22 mouse cellular contexts compared by ENCODE assay signal in the genomic region with DNA sequence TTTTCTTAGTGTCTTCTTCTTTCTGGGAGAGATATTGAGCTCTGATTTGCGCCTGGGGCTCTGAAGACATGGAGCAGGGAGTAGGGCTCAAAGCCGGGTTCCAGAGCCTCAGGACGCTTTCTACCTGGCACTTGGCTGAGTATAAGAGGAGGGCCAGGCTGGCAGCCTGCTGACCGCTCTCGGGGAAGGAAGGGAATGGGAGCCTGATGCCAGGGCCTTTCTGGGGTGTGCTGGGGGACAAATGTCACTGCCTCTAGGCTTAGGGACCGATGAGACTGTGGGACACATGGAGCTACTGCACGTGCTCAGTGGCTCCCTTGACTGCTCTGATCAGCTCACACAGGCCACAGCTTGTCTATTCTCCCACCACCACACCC. TPM values are rescaled to one million over a fixed set of nuclear protein-coding genes. Genes with fewer than 3 reads are reported as not detected.
A peak's percentile ranks its signal among the peaks of the same experiment; 100 is the strongest.
DNase-seq lines count a peak whose midpoint lies in the region; ATAC-seq and TF ChIP-seq lines count a peak whose summit lies in the region.
"Had no signal": no experiment of that assay in that cellular context is flagged by ENCODE, and none has a peak within 500 bp of the region (broad histone marks: within the 10 kb centered on the region; RNA-seq: fewer than 3 reads in every experiment).

No protein-coding gene starts in this region.

- peak; percentile 56 for DNase-seq in gastrocnemius, adult 2 months
- no peak for DNase-seq in gastrocnemius, postnatal 25 days
- no peak for DNase-seq in midbrain, embryonic 11.5 days (ENCODE audit: low spot score, missing footprints)
- DNase-seq in urinary bladder, adult 18-20 months (ENCODE audit: low spot score in 2 of 2): no peak
- no peak for DNase-seq in heart, postnatal 14 days
- DNase-seq: adrenal gland, adult 8-10 months; gastrocnemius, postnatal 10 days; kidney, adult 11 months; thymus, adult 18-20 months; thymus, postnatal 4 days had no signal

- H3K27me3 ChIP-seq in midbrain, embryonic 13.5 days: no peaks in the 10 kb centered on the region
- no peaks in the 10 kb centered on the region for H3K27me3 ChIP-seq in midbrain, embryonic 11.5 days (ENCODE audit: control insufficient read depth, insufficient read depth, low read length)
- H3K27me3 ChIP-seq in embryonic facial prominence, embryonic 13.5 days: no peaks in the 10 kb centered on the region
- no peaks in the 10 kb centered on the region for H3K27me3 ChIP-seq in limb, embryonic 13.5 days
- H3K27me3 ChIP-seq: limb, embryonic 12.5 days; lung, embryonic 15.5 days had no signal

- peak overlapping the region; percentile 35 for H3K4me3 ChIP-seq in gastrocnemius, adult 2 months
- H3K4me3 ChIP-seq in midbrain, embryonic 13.5 days (replicated peaks): no peak overlapping the region
- no peak overlapping the region for H3K4me3 ChIP-seq in midbrain, embryonic 11.5 days (ENCODE audit: low read depth, low read length)
- H3K4me3 ChIP-seq in embryonic facial prominence, embryonic 13.5 days: no peak overlapping the region
- no peak overlapping the region for H3K4me3 ChIP-seq in limb, embryonic 13.5 days
- H3K4me3 ChIP-seq: limb, embryonic 12.5 days; lung, embryonic 15.5 days had no signal

- peak overlapping the region; percentile 84 for H3K27ac ChIP-seq in gastrocnemius, adult 2 months
- no peak overlapping the region for H3K27ac ChIP-seq in midbrain, embryonic 13.5 days
- H3K27ac ChIP-seq in midbrain, embryonic 11.5 days (ENCODE audit: low read depth, low read length): no peak overlapping the region
- H3K27ac ChIP-seq in embryonic facial prominence, embryonic 13.5 days: peak overlapping the region; percentile 9; the same call in 1 of the 2 replicates
- H3K27ac ChIP-seq in limb, embryonic 13.5 days: 0 out of 2 replicates have a peak overlapping the region, but pooled peaks have one; percentile 22
- H3K27ac ChIP-seq: limb, embryonic 12.5 days; liver, embryonic 14.5 days; lung, embryonic 15.5 days; macrophage had no signal

- no peak for TF ChIP-seq CTCF in gastrocnemius, adult 2 months (IDR thresholded peaks at IDR 0.05)

- no peak overlapping the region for H3K4me2 ChIP-seq in midbrain, embryonic 13.5 days (replicated peaks)
- no peak overlapping the region for H3K4me2 ChIP-seq in midbrain, embryonic 11.5 days
- H3K4me2 ChIP-seq in embryonic facial prominence, embryonic 13.5 days: no peak overlapping the region
- H3K4me2 ChIP-seq in limb, embryonic 13.5 days (replicated peaks): no peak overlapping the region
- H3K4me2 ChIP-seq: limb, embryonic 12.5 days; lung, embryonic 15.5 days had no signal

- no peak for ATAC-seq in midbrain, embryonic 13.5 days
- no peak for ATAC-seq in midbrain, embryonic 11.5 days (ENCODE audit: low FRiP score)
- ATAC-seq in embryonic facial prominence, embryonic 13.5 days (ENCODE audit: insufficient number of reproducible peaks, insufficient read depth, low FRiP score, low TSS enrichment, low read depth): no peak
- no peak for ATAC-seq in limb, embryonic 13.5 days (ENCODE audit: low FRiP score, low read depth)

- H3K4me1 ChIP-seq in midbrain, embryonic 13.5 days (replicated peaks): peaks cover 99% of the 10 kb centered on the region
- peaks cover 51% of the 10 kb centered on the region for H3K4me1 ChIP-seq in midbrain, embryonic 11.5 days (ENCODE audit: control insufficient read depth, insufficient read depth, low read length)
- peaks cover 93% of the 10 kb centered on the region for H3K4me1 ChIP-seq in embryonic facial prominence, embryonic 13.5 days
- peaks cover 82% of the 10 kb centered on the region for H3K4me1 ChIP-seq in limb, embryonic 13.5 days

- WGBS in midbrain, embryonic 13.5 days: 86% methylated on average over 7 of the region's 7 CpGs
- WGBS in midbrain, embryonic 11.5 days: 84% methylated on average over 7 of the region's 7 CpGs
- 79% methylated on average over 7 of the region's 7 CpGs for WGBS in embryonic facial prominence, embryonic 13.5 days
- 88% methylated on average over 7 of the region's 7 CpGs for WGBS in limb, embryonic 13.5 days

- intact Hi-C loops in gastrocnemius, adult 2 months (cut with DNase I): no loop called here
- intact Hi-C loops in heart, postnatal 14 days (cut with DNase I): no loop called here

- peak overlapping the region; percentile 24; the same call in 1 of the 2 replicates for H3K9ac ChIP-seq in midbrain, embryonic 13.5 days (replicated peaks)
- no peak overlapping the region for H3K9ac ChIP-seq in midbrain, embryonic 11.5 days (ENCODE audit: low read length)
- H3K9ac ChIP-seq in embryonic facial prominence, embryonic 13.5 days: no peak overlapping the region
- H3K9ac ChIP-seq in limb, embryonic 13.5 days: no peak overlapping the region
- H3K9ac ChIP-seq: limb, embryonic 12.5 days; liver, embryonic 14.5 days; lung, embryonic 15.5 days had no signal

- no peaks in the 10 kb centered on the region for H3K9me3 ChIP-seq in midbrain, embryonic 13.5 days
- H3K9me3 ChIP-seq in midbrain, embryonic 11.5 days (ENCODE audit: control insufficient read depth, low read length): no peaks in the 10 kb centered on the region
- no peaks in the 10 kb centered on the region for H3K9me3 ChIP-seq in embryonic facial prominence, embryonic 13.5 days
- H3K9me3 ChIP-seq in limb, embryonic 13.5 days: no peaks in the 10 kb centered on the region
- H3K9me3 ChIP-seq: limb, embryonic 12.5 days; lung, embryonic 15.5 days had no signal

- H3K36me3 ChIP-seq in midbrain, embryonic 13.5 days: no peaks in the 10 kb centered on the region
- no peaks in the 10 kb centered on the region for H3K36me3 ChIP-seq in midbrain, embryonic 11.5 days (ENCODE audit: control insufficient read depth, insufficient read depth, low read length)
- no peaks in the 10 kb centered on the region for H3K36me3 ChIP-seq in embryonic facial prominence, embryonic 13.5 days
- no peaks in the 10 kb centered on the region for H3K36me3 ChIP-seq in limb, embryonic 13.5 days
- H3K36me3 ChIP-seq: limb, embryonic 12.5 days; lung, embryonic 15.5 days had no signal

RNA-seq across cellular contexts. Expression of a gene that starts 15.4 kb away (rescaled TPM):
- 10 to 100 TPM in 1 of 2 experiments, 1 to 10 TPM in 1; 9.9 to 10.1 TPM for total RNA-seq in gastrocnemius, adult 2 months (2021)
- total RNA-seq in gastrocnemius, postnatal 25 days (2021): 10 to 100 TPM in 1 of 2 experiments, 1 to 10 TPM in 1; 8.3 to 11.6 TPM
- 70.8 and 82.0 TPM in 2 replicates for polyA plus RNA-seq in midbrain, embryonic 13.5 days (2015; fragmentation: Nextera tagmentation; extraction: Ambion mirVana)
- polyA plus RNA-seq in midbrain, embryonic 11.5 days (2014; fragmentation: Nextera tagmentation; extraction: Ambion mirVana): 45.8 and 48.8 TPM in 2 replicates
- 56.9 and 61.3 TPM in 2 replicates for polyA plus RNA-seq in embryonic facial prominence, embryonic 13.5 days (2015; fragmentation: Nextera tagmentation; extraction: Ambion mirVana)
- 45.1 and 53.8 TPM in 2 replicates for polyA plus RNA-seq in limb, embryonic 13.5 days (2015; fragmentation: Nextera tagmentation; extraction: Ambion mirVana)
- 10 to 100 TPM; 14.5 to 18.2 TPM for total RNA-seq in heart, postnatal 14 days (2021)

RNA-seq across cellular contexts. Expression of a gene that starts 22.4 kb away (rescaled TPM):
- under 1 TPM in 1 of 2 experiments, not detected in 1; 0.98 TPM for total RNA-seq in gastrocnemius, adult 2 months (2021)
- total RNA-seq in gastrocnemius, postnatal 25 days (2021): 1 to 10 TPM in 1 of 2 experiments, under 1 TPM in 1; 0.88 to 1.2 TPM
- 1.0 and 1.5 TPM in 2 replicates for polyA plus RNA-seq in midbrain, embryonic 13.5 days (2015; fragmentation: Nextera tagmentation; extraction: Ambion mirVana)
- not detected in 2 replicates for polyA plus RNA-seq in midbrain, embryonic 11.5 days (2014; fragmentation: Nextera tagmentation; extraction: Ambion mirVana)
- polyA plus RNA-seq in embryonic facial prominence, embryonic 13.5 days (2015; fragmentation: Nextera tagmentation; extraction: Ambion mirVana): 1.4 TPM in 1 of 2 replicates, not detected in the other
- polyA plus RNA-seq in limb, embryonic 13.5 days (2015; fragmentation: Nextera tagmentation; extraction: Ambion mirVana): 1.4 and 2.5 TPM in 2 replicates
- 1 to 10 TPM; 1.2 to 1.4 TPM for total RNA-seq in heart, postnatal 14 days (2021)
- polyA plus RNA-seq: C2C12; liver, embryonic 14.5 days; neural tube, embryonic 11.5 days had no signal

RNA-seq across cellular contexts. Expression of a gene that starts 31.7 kb away (rescaled TPM):
- 1 to 10 TPM in 1 of 2 experiments, under 1 TPM in 1; 0.56 to 1.1 TPM for total RNA-seq in gastrocnemius, adult 2 months (2021)
- total RNA-seq in gastrocnemius, postnatal 25 days (2021): 1 to 10 TPM in 1 of 2 experiments, under 1 TPM in 1; 0.54 to 1.0 TPM
- 0.54 and 1.4 TPM in 2 replicates for polyA plus RNA-seq in midbrain, embryonic 13.5 days (2015; fragmentation: Nextera tagmentation; extraction: Ambion mirVana)
- polyA plus RNA-seq in midbrain, embryonic 11.5 days (2014; fragmentation: Nextera tagmentation; extraction: Ambion mirVana): 0.10 and 0.25 TPM in 2 replicates
- 0.35 and 0.58 TPM in 2 replicates for polyA plus RNA-seq in embryonic facial prominence, embryonic 13.5 days (2015; fragmentation: Nextera tagmentation; extraction: Ambion mirVana)
- polyA plus RNA-seq in limb, embryonic 13.5 days (2015; fragmentation: Nextera tagmentation; extraction: Ambion mirVana): 0.94 and 0.95 TPM in 2 replicates
- 1 to 10 TPM; 2.6 to 3.7 TPM for total RNA-seq in heart, postnatal 14 days (2021)
- polyA plus RNA-seq: C2C12; neural tube, embryonic 11.5 days had no signal

RNA-seq across cellular contexts. Expression of a gene that starts 34.9 kb away (rescaled TPM):
- not detected for total RNA-seq in gastrocnemius, adult 2 months (2021)
- not detected for total RNA-seq in gastrocnemius, postnatal 25 days (2021)
- 0.07 and 0.13 TPM in 2 replicates for polyA plus RNA-seq in midbrain, embryonic 13.5 days (2015; fragmentation: Nextera tagmentation; extraction: Ambion mirVana)
- 0.07 TPM in 1 of 2 replicates, not detected in the other for polyA plus RNA-seq in midbrain, embryonic 11.5 days (2014; fragmentation: Nextera tagmentation; extraction: Ambion mirVana)
- 0.17 TPM in 1 of 2 replicates, not detected in the other for polyA plus RNA-seq in embryonic facial prominence, embryonic 13.5 days (2015; fragmentation: Nextera tagmentation; extraction: Ambion mirVana)
- polyA plus RNA-seq in limb, embryonic 13.5 days (2015; fragmentation: Nextera tagmentation; extraction: Ambion mirVana): 0.11 TPM in 1 of 2 replicates, not detected in the other
- total RNA-seq in heart, postnatal 14 days (2021): not detected
- total RNA-seq: adrenal gland, adult 8-10 months; gastrocnemius, postnatal 10 days; layer of hippocampus, postnatal 10 days; left cerebral cortex, adult 8-10 months had no signal
- polyA plus RNA-seq: C2C12; kidney, embryonic 16.5 days; limb, embryonic 12.5 days; lung, embryonic 15.5 days; macrophage; neural tube, embryonic 11.5 days had no signal

RNA-seq across cellular contexts. Expression of a gene that starts 55.2 kb away (rescaled TPM):
- 1 to 10 TPM; 7.2 to 8.0 TPM for total RNA-seq in gastrocnemius, adult 2 months (2021)
- 1 to 10 TPM; 7.3 to 7.6 TPM for total RNA-seq in gastrocnemius, postnatal 25 days (2021)
- 51.0 and 51.6 TPM in 2 replicates for polyA plus RNA-seq in midbrain, embryonic 13.5 days (2015; fragmentation: Nextera tagmentation; extraction: Ambion mirVana)
- 38.8 and 40.5 TPM in 2 replicates for polyA plus RNA-seq in midbrain, embryonic 11.5 days (2014; fragmentation: Nextera tagmentation; extraction: Ambion mirVana)
- polyA plus RNA-seq in embryonic facial prominence, embryonic 13.5 days (2015; fragmentation: Nextera tagmentation; extraction: Ambion mirVana): 50.4 and 51.6 TPM in 2 replicates
- polyA plus RNA-seq in limb, embryonic 13.5 days (2015; fragmentation: Nextera tagmentation; extraction: Ambion mirVana): 53.4 and 53.5 TPM in 2 replicates
- 10 to 100 TPM in 1 of 2 experiments, 1 to 10 TPM in 1; 9.8 to 10.9 TPM for total RNA-seq in heart, postnatal 14 days (2021)

Comparison
In these comparisons a context has a peak if more than half of its experiments do, and no peak if none do; other contexts are left out.
1. H3K27ac ChIP-seq: peak in gastrocnemius, adult 2 months (single experiment), embryonic facial prominence, embryonic 13.5 days (single experiment) and limb, embryonic 13.5 days (single experiment); none in midbrain, embryonic 13.5 days (single experiment) and midbrain, embryonic 11.5 days (single experiment).